Mouse (Mus musculus): ENCODE data around the gene Inpp4b.
"Not testable (repeated sequence)": the region's sequence is repeated elsewhere in the genome, so short reads cannot be mapped to it uniquely, and the experiment has no call there.

Gene Inpp4b

DNA sequence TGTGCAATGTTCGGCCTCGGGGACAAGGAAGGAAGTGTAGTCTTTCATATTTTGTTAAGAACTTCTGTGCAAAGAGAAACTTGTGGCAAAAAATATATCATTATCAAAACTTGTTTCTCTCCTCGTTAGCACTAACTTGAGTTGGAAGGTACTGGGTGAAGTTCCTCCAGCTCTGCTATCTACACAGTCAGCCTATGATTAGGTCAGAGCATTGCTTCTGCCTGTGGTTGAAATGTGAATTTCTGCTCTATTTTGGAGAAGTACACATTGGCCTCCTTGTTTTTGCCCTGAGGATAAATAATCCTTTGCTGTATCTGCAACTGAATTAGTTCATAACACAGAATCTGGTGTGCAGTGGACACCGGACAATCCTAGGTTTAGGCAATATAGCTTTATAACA, 431.7 kb downstream of the Inpp4b start:
- no peak for DNase-seq (ENCODE audit: extremely low read depth, insufficient read length, low spot score)

DNA sequence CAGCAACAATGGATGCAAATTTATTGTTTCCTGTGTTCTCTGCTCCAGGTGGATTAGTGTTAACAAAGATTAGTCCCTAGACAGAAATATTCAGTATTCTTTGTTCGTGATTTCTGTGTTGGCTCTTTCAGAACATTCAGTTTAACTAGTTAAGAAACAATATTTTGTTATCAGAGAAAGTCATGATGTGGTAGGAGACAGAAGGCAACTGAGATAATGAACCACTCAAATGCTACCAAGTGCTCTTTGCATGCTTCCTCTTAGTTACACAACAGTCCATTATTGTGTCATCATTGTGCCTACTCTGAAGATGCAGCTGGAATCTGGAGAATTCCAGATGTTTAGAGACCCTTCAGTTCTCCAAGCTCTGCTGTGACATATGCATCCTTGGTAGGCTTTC, 432.1 kb downstream of the Inpp4b start:
- DNase-seq (ENCODE audit: extremely low read depth, insufficient read length, low spot score), result no peak

DNA sequence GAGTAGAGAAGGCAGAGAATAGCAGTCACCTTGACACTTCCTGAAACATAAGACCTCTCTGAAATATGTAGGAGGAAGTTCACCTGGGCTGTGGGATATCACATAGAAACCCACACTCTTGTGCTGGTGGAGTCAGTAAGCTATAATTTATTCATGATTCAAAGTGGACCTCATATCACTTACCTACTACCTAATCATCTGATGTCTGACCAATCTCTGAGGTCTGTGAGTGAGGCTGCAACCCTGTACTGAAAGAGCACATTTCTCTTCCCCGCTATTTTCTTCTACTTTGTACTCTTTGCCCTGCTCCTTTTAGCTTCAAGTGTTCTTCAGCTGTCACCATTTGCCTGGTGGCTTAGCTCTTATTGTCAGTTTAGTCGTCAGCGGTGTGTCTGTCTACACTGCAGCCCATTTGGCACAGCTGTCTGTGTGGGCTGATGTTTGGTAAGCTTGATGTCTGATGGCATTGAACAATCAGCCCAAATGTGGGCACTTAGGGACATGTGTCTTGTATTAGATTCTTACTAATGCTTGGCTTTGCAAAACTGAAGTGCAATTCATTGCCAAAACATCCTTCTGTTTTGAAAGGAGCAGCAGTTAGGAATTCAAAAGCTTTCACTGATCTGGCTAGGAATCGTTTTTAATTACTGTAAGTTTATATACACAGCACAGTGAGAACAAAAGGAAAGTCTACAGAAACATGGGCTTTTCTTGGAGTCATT, 434.3 kb downstream of the Inpp4b start:
- DNase-seq (ENCODE audit: extremely low read depth, insufficient read length, low spot score), result no peak

DNA sequence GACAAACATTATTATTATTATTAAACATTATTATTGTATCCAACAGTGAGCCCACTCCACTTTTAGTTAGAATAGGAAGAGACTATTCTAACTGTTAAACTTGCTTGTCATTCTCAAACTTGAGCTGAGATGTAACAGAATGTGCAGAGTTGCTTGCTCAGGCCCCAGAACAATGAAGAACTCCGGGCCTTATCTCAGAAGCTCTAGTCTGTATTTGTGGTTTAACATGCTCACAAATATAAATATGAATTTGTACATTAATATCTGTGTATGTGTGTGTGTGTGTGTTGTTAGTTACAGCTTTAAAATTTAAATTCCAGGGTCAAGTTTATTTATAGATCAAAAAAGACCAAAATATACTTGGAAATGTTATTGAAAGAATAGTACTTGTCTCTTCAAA, 435.3 kb downstream of the Inpp4b start:
- DNase-seq (ENCODE audit: extremely low read depth, insufficient read length, low spot score), result no peak

DNA sequence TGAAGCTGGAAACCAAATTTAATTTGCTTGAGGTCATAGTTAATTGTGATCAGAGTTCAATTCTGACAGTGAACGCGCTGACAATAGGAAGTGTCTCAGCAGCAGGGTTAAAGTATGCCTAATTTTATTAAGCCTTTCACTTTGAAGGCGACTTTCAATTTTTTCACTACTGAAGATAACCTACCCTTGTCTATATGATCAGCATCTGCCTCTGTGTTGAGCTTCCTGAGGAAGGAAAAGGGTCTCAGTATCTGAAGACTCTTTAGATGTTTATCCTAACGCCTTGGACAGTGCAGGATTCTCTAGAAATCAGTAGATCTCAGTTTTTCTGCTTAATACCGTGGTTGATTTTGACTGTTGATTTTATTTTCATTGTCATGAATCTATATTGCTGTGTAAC, 437.1 kb downstream of the Inpp4b start:
- DNase-seq (ENCODE audit: extremely low read depth, insufficient read length, low spot score), result no peak

DNA sequence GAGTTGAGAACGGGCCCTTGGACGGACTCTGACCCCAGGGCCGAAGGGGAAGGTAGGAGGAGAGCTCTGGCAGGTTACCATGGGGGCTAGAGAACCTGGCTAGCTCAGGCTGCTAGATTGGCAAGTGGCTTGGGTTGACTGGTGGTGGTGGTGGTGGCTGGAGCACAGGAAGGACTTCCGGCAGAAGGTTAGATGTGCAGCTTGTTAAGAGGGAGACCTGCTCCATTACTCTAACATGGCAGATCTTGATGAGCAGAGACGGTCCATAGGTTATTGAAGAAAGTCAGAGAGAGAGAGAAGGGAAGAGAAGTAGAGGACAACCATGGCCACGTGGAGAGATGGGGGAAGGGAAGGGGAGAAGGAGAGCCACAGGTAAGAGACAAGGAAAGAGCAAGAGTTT, 437.8 kb downstream of the Inpp4b start:
- no peak for DNase-seq (ENCODE audit: extremely low read depth, insufficient read length, low spot score)

DNA sequence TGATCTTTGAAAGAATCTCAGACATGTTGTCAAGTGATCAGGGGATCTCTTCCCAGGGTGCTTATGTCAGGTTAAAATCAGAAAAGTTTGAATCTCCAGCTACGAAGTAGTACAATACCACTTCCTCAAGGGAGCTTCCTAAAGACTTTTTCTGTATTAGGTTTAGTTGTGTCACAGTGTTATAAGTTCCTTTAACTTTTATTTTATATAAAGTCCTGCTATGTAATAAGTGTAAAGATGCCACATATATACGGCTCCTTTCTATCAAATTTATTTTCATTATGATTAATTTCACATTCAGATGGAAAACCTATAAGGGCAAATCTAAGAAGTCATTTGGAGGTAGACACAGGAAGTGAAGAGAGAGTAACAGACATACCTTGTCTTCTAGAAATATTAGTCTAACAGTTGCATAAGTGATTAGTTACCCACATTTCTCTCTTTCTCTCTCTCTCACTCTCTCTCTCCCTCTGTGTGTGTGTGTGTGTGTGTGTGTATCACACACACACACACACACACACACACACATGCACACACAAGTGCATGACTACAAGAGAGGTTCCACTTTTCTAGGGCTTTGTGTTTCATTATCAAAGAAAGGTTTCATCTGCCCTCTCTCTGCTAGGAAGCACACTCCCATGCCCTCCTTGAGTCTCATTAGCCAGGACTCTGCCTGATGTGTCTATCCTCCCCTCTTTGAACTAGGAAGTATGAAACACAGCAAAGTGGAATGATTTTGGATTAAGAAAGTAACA, 438.7 kb downstream of the Inpp4b start:
- DNase-seq (ENCODE audit: extremely low read depth, insufficient read length, low spot score), result no peak

DNA sequence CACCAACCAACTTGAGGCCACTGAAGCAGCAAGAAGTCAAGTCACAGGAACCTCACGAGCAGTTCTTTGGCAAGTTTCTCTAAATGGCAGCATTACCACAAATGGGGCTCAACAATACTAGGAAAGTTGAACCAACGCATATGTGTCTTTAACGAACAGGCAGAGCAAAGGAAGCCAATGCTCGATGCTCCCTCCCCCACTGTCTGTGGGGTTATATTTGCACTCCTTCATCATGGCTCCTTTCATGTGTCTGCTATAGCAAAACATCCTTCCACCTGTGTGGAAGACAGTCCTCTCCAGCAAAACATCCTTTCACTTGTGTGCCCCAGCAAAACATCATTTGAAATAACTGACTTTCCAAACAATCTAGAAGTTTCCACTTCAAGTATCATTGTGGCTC, 440.4 kb downstream of the Inpp4b start:
- DNase-seq (ENCODE audit: extremely low read depth, insufficient read length, low spot score), result no peak

DNA sequence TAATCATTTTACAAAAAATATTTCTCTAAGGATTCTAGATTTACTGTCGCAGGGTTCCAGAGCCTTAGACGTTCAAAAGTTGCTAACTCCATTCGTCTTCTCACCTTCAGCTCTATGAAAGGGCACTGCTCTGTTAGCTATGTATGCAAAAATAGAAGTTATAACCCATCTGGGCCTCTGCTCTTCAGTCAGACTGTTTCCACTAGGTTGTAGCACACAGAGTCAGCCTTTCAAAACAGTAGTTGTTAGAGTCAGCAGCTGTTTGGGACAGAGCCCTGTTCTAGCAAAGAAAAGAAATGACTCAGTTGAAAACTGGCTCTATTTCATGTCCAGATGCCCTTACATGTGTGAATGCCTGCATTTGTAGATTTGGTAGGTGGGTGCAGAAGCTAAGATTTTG, 442.4 kb downstream of the Inpp4b start:
- DNase-seq (ENCODE audit: extremely low read depth, insufficient read length, low spot score), result no peak

DNA sequence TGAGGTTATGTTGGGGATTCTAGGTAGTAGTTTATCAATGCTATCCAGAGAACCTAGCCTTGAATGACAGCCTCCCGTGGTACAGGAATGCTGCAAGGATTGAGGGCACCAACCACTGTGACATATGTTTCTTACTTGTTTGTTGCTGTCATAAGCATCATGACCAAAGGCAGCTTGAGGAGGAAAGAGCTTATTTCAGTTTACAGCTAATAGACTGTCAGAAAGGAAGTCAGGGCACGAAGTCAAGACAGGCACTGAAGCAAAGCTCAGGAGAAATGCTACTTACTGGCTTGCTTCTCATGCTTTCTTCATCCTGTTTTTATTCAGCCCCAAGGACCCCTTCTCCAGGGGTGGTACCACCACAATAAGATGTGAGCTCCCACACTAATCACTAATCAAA, 446.1 kb downstream of the Inpp4b start:
- no peak for DNase-seq (ENCODE audit: extremely low read depth, insufficient read length, low spot score)

DNA sequence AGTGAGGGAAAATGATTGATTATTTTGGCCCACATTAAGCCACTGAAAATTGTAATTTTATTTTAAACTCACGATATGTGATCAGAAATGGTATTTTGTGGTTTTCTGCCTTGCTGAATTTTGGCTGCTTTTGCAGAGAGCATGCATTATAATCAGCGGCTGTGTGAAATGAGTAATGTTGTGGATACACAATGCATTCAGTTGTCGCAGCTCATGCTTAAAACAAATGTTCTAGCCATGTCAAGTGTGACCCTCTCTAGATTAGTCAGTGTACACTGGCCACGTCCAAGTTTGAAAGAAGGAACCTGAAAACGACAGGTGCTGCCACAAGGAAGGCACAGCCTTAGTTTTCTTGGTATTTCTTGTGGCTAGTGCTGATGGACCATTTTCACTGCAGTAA, 450.3 kb downstream of the Inpp4b start:
- DNase-seq (ENCODE audit: extremely low read depth, insufficient read length, low spot score), result no peak

DNA sequence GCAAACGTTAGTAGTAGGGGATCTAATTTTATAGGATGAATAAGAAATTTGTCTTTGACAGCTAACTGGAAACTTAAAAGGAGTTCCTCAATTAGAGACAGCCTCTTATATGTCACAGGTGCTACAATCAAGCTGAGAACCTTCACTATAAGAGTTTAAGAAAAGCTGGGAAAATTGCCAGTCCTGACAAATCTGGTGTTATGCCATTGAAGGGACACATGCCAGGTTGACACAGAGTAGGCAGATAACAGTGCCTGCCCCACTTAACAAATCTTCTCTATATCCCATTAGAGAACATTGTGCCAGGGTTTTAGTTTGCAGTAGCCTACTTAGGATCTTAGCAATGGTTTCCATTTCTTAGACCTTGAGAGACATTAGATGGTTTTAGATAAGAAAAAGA, 456.1 kb downstream of the Inpp4b start:
- DNase-seq (ENCODE audit: extremely low read depth, insufficient read length, low spot score), result no peak

DNA sequence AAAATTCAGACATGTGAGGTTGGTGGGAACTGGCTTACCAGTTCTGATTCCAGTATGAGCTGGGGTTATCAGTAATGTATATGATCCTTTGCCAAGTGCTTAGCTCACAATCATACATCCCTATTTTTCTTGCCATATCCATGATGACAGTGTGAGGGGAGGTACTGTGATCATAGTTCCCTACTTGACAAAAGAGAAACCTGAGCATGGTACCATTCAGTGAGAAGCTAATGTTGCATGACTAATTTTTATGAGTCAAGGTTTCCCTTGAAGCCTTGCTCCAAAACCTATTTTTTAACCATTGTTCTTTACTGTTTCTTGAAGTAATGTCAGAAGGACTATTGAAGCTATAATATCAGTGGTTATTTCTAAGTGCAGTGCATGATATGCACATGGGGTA, 458.4 kb downstream of the Inpp4b start:
- DNase-seq (ENCODE audit: extremely low read depth, insufficient read length, low spot score), result no peak

DNA sequence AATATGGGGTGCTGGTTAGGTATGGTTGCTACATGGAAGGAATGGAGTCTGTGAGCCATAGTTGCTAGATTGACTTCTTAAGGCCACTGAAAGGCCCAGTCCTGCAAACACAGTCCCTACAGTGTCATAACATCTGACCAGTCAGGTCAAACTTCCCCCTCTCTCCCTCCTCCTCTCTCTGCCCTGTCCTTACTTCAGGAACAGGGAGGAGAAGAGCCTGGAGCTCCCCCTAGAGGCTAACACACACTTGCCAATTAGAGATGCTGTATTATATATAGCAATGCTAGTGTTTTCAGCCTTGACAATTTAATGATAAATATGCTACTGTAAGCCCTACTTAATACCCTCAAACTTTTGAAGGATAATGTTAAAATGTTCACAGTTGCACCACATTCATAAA, 464.4 kb downstream of the Inpp4b start:
- peak; percentile 25 for DNase-seq (ENCODE audit: extremely low read depth, insufficient read length, low spot score)

DNA sequence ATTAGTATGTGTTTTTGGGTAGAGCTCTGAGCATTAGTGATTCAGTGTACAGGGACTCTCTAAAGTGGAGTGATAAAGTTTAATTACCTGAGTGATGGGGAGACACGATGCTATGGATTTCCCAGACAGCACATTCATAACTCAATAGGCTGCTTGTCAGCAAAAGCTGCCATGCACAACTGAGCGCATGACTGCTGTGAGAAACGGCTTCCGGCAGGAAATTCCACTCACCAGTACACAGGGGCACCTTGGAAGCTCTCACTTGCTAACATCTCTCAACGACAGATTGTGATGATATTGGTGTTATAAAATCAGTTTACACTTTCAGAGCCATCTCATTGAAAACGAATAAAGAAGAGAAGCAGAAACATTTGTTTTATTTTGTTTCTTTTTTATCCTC, 465.2 kb downstream of the Inpp4b start:
- no peak for DNase-seq (ENCODE audit: extremely low read depth, insufficient read length, low spot score)

DNA sequence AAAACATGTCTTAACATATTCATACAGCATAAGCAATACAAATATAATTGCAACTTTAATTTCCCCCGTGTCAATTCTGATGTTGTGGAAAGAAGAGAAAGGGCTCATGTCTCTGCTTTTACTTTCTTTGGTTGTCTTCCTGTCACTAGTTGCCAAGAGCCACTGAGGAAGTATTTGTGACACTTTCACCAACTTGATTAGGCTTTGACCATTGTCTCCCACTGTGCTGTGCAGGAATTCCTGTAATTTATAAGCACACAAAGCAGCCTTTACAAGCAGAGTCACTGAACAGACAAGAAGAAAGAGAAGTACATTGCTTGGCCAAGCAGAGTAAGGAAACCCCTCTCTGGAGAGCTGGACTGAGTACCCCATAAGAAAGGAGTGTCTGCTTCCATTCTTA, 466.1 kb downstream of the Inpp4b start:
- DNase-seq (ENCODE audit: extremely low read depth, insufficient read length, low spot score), result no peak

DNA sequence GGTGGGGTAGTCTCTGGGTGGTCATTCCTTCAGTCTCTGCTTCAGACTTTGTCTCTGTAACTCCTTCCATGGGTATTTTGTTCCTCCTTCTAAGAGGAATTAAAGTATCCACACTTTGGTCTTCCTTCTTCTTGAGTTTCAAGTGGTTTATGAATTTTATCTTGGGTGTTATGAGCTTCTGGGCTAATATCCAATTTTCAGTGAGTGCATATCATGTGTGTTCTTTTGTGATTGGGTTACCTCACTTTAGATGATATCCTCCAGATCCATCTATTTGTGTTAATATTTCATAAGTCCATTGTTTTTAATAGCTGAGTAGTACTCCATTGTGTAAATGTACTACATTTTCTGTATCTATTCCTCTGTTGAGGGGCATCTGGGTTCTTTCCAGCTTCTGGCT, 467.1 kb downstream of the Inpp4b start:
- DNase-seq (ENCODE audit: extremely low read depth, insufficient read length, low spot score), result not testable (repeated sequence)

DNA sequence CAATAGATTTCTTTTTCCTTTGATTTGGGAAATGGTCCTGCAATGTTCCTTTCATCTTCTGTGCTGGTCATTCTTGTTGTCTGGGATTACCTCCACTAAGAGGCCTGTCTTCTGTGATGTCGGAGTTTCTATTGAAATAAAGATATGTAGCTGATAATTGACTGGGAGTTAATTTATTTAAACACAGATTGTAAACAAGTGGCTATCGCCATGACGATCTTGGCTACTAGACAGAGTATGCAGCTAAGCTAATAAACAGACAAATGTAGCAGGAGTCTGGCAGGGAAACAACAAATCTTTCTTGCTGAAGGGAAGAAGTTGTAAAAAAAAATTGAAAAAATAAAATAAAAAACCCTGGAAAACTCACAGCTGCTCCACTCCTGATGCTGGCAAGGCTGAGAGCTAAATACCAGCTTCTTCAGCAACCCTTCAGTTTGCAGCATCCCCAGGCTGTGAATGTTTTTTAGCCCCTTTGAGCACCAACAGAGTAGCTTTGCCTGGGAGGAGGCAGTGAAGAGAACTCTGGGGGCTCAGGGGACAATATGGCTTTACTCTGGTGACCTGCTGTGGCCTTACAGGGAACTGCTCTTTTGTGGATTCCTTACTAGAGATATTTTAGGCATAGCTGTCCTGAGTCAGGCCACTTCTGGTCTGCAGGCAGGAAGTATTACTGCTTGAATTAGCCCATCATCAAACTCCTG, 469.8 kb downstream of the Inpp4b start:
- no peak for DNase-seq (ENCODE audit: extremely low read depth, insufficient read length, low spot score)

DNA sequence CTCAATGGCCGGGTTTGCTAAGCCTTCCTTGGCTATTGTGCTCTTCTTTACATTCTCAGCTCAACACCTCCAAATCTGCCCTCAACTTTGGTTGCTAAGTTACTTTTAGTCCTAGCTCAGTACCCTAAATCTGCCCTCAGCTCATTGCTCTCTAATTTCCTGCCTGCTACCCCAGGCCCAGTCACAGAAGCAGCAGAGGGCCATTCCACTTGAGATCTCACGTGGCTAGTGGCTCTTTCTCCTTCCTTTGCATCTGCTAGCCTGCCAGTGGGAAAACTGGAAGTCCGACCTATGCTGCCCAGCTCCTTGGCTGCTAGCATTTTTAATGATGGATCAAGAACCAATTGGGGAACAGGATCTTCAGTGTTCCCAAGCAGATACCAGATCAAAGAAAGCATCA, 472.4 kb downstream of the Inpp4b start:
- DNase-seq (ENCODE audit: extremely low read depth, insufficient read length, low spot score), result no peak

DNA sequence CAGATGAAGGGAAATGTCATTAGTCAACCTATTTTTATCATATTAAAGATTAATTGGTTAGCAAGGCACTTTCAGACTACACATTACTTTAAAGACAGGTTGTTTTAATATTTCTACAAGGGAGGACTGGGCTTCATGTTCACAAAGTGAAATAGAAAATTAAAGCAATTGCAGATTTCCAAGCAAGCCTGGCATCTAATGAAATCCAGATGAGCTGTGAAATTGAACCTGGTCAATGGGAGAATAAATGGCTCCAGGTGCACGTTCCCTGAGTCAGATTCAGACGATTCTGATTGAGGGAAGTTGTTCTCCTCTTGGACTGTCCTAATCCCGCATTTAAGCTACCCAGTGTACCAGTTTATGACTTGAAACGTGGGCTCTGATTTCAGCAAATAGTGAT, 473.2 kb downstream of the Inpp4b start:
- DNase-seq (ENCODE audit: extremely low read depth, insufficient read length, low spot score), result no peak

DNA sequence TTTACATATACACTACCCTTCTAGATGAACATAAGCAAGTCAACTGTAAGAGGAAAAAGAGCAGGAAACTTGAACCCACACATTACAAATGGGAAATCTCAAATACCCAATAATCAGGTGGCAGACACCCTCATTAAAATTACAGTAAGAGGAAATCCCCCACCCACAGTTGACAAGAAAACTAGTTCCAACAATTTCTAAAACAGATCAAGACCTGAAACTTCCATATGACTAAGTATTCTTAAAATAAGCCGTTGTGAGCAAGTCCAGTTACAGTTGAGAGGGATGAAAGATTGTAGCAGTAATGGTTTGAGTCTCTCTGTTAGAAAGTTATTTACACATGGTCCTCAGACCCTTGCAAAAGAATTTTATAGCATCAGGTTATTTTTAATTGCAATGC, 480.8 kb downstream of the Inpp4b start:
- no peak for DNase-seq (ENCODE audit: extremely low read depth, insufficient read length, low spot score)

DNA sequence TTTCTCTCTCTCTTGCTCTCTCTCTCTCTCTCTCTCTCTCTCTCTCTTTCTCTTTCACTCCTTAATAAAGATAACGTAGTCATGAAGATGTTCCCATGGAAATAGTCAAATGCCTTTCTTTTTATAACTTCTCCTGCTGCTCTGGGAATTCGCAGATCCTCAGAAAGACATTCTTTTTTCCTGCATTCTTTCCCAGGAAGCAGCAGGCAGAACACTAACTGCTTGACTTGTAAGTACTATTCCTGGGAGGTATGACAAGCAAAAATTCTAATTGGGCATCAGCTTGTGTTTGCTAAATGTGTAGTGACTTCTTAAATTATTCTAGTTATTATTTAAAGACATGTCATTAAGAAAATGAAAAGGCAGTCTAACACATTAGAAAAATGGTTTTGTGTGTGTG, 482.6 kb downstream of the Inpp4b start:
- no peak for DNase-seq (ENCODE audit: extremely low read depth, insufficient read length, low spot score)
